Mouse (Mus musculus) heart, embryonic 12.5 days (tissue): Measurements from ENCODE around the gene Dact3. TPM values are rescaled to one million over a fixed set of nuclear protein-coding genes. Genes with fewer than 3 reads are reported as not detected.

Experiments used
- ATAC-seq: fragments of 200-750 bp; cut with Nextera tagmentation; 2 replicates; pipeline ENCODE4 v1.8.0; 2017; ENCODE audit warnings: moderate TSS enrichment, moderate library complexity; ENCODE audit not compliant: insufficient number of reproducible peaks, low FRiP score
- H3K27ac ChIP-seq: fragments of 300-500 bp; sonication (generic); 2 replicates; pipeline ENCODE4 v1.5.1; 2016; ENCODE audit warnings: mild to moderate bottlenecking, moderate library complexity; ENCODE audit not compliant: poor library complexity, severe bottlenecking
- H3K27me3 ChIP-seq: fragments of 300-500 bp; sonication (generic); replicated peaks from 2 replicates; pipeline ENCODE4 v1.6.1; 2016; ENCODE audit warnings: mild to moderate bottlenecking, moderate library complexity
- H3K36me3 ChIP-seq: fragments of 300-500 bp; sonication (generic); 2 replicates; pipeline ENCODE4 v1.6.1; 2016; ENCODE audit warnings: mild to moderate bottlenecking, moderate library complexity
- H3K4me1 ChIP-seq: fragments of 300-500 bp; sonication (generic); replicated peaks from 2 replicates; pipeline ENCODE4 v1.6.1; 2016; ENCODE audit warnings: mild to moderate bottlenecking
- H3K4me2 ChIP-seq: fragments of 300-500 bp; sonication (generic); 2 replicates; pipeline ENCODE4 v1.6.1; 2016; ENCODE audit warnings: mild to moderate bottlenecking, moderate library complexity
- H3K4me3 ChIP-seq: fragments of 300-500 bp; sonication (generic); 2 replicates; pipeline ENCODE4 v1.5.1; 2016; ENCODE audit warnings: mild to moderate bottlenecking
- H3K9ac ChIP-seq: fragments of 300-500 bp; sonication (generic); 2 replicates; pipeline ENCODE4 v1.6.1; 2016; ENCODE audit warnings: mild to moderate bottlenecking, moderate library complexity
- H3K9me3 ChIP-seq: fragments of 300-500 bp; sonication (generic); replicated peaks from 2 replicates; pipeline ENCODE4 v1.6.1; 2016; ENCODE audit warnings: mild to moderate bottlenecking, moderate library complexity
- WGBS: fragments of 180-500 bp; shearing (Covaris S2); methylation state at CpG from one replicate; pipeline ENCODE4 v1.1.7; 2016; 5-methylcytosine and 5-hydroxymethylcytosine counted together
- polyA plus RNA-seq: library from polyadenylated mRNA; unstranded; fragments of >200 nt; fragmentation: Nextera tagmentation; extraction: Ambion mirVana; gene quantifications from 2 replicates; pipeline ENCODE4 v1.2.1, GENCODE M21; 2016

The Dact3 gene
- polyA plus RNA-seq, 1 experiment from 2014 or later: 14.3 TPM

DNA sequence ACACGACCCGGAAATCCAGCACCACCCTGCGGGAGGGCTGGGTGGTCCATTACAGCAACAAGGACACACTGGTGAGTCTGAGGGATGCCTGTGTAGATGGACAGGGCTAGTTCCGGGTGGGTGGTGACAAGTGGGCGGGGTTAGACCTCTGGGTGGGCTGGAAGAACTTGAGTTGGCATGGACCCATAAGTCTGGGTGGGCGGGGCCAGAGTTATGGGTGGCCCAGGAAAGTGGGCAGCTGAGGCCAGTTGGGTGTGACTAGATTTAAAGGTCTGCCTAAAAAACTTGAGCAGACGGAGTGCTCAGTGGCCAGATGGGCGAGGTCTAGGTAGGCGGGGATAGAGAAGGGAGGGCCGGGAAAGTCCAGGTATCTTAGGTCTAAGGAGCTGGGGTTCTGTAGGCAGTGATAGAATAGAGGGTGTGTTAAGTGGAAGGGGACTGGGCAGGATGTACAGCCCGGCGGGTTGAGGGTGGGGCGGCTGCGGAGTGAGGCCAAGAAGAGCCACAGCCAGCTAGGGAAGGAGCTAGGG lies 21.8 kb upstream of the Dact3 start:
- no peaks in the 10 kb centered on the region for H3K9me3 ChIP-seq
- H3K27ac ChIP-seq: no peak overlapping the region
- no peak overlapping the region for H3K9ac ChIP-seq
- no peaks in the 10 kb centered on the region for H3K4me1 ChIP-seq
- WGBS: 83% methylated on average over 14 of the region's 14 CpGs
- no peak overlapping the region for H3K4me3 ChIP-seq
- peak; percentile 43 for ATAC-seq
- no peak overlapping the region for H3K4me2 ChIP-seq
- H3K36me3 ChIP-seq: peaks cover 92% of the 10 kb centered on the region
- H3K27me3 ChIP-seq: no peaks in the 10 kb centered on the region

DNA sequence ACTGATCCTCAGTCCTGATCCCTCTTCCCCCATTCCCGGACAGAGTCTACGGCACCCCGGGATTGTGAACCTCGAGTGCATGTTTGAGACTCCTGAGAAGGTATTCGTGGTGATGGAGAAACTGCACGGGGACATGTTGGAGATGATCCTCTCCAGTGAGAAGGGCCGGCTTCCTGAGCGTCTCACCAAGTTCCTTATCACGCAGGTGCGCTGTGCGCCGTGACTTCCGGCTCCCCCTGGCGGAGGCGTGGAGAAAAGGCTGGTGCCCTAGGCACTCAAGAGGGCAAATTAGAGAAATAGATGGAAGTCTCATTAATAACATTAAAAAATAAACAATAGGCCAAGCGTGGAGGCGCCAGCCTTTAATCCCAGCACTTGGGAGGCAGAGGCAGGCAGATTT lies 16.8 kb upstream of the Dact3 start:
- Histone ChIP-seq H3K4me2 (0 out of 2 replicates have a peak overlapping the region, but pooled peaks have one; percentile 14), H3K36me3 (peaks cover 81% of the 10 kb centered on the region), H3K4me1 (no peaks in the 10 kb centered on the region), H3K27me3 (no peaks in the 10 kb centered on the region), H3K27ac (no peak overlapping the region), H3K9ac (no peak overlapping the region), H3K9me3 (no peaks in the 10 kb centered on the region), H3K4me3 (no peak overlapping the region)
- no peak for ATAC-seq
- WGBS: 33% methylated on average over 17 of the region's 17 CpGs

DNA sequence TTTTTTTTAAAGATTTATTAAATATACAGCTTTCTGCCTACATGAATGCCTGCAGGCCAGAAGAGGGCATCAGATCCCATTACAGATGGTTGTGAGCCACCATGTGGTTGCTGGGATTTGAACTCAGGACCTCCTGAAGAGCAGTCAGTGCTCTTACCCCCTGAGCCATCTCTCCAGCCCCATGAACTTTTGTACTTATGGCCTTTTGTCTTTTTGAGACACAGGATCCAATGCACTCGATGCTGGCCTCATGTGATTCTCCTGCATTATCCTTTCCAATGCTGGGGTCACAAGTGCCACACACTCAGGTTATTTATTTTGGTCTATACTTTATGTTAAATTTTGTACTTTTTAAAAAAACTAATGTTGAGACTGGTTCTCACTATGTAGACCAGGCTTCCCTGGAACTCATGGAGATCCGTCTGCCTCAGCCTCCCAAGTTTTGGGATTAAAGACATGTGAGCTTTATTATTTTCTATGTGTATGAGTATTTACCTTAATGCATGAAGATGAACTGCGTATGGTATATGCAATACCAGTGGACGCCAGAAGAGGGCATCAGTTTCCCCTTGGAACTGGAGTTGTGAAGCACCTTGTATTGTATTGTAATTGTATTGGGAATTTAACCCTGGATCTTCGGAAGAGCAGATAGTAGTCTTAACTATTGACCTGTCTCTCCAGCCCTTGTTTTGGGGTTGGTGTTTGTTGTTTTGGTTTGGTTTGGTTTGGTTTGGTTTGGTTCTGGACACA lies 15.0 kb upstream of the Dact3 start:
- Histone ChIP-seq H3K36me3 (peaks cover 80% of the 10 kb centered on the region), H3K9ac (no peak overlapping the region), H3K4me3 (no peak overlapping the region), H3K4me2 (no peak overlapping the region), H3K4me1 (no peaks in the 10 kb centered on the region), H3K9me3 (no peaks in the 10 kb centered on the region), H3K27me3 (no peaks in the 10 kb centered on the region), H3K27ac (no peak overlapping the region)
- no peak for ATAC-seq
- 33% methylated on average over 5 of the region's 5 CpGs for WGBS

DNA sequence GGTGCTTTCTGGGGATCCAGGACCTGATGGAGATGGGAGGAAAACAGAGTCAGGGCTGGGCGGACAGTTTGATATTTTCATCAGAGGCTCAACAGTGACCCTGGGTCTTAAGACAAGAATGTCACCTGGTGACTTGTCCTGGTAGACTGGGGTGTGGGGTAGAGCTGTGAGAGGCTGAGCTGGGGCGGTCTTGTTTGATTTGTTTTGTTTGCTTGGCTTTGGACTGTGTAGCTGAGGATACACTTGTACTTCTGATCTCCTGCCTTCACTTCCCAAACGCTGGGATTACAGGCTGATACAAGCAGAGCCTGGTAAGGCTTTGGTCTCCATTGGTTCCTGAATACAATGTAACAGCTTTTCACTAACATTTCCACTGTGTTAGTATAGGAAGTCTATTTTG lies 7.6 kb upstream of the Dact3 start:
- ATAC-seq: no peak
- 84% methylated on average over 3 of the region's 3 CpGs for WGBS
- Histone ChIP-seq H3K4me1 (no peaks in the 10 kb centered on the region), H3K9me3 (no peaks in the 10 kb centered on the region), H3K9ac (no peak overlapping the region), H3K4me3 (no peak overlapping the region), H3K27ac (no peak overlapping the region), H3K36me3 (peaks cover 79% of the 10 kb centered on the region), H3K27me3 (no peaks in the 10 kb centered on the region), H3K4me2 (no peak overlapping the region)

DNA sequence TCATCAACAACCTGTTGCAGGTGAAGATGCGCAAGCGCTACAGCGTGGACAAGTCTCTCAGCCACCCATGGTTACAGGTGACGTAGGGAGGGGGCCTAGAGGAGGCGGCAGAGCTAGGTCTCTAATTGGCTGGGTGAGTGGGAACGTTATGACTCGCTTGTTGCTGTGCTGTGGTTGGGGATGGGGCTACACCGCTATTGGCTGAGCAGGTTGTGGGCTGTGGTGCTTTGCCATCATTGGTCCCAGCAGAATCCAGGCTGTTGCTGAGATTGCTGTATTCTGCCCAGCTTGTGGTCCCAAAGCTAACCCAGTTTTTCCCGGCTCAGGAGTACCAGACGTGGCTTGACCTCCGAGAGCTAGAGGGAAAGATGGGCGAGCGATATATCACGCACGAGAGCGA lies 5.6 kb upstream of the Dact3 start:
- no peak overlapping the region for H3K4me3 ChIP-seq
- peaks cover 65% of the 10 kb centered on the region for H3K36me3 ChIP-seq

DNA sequence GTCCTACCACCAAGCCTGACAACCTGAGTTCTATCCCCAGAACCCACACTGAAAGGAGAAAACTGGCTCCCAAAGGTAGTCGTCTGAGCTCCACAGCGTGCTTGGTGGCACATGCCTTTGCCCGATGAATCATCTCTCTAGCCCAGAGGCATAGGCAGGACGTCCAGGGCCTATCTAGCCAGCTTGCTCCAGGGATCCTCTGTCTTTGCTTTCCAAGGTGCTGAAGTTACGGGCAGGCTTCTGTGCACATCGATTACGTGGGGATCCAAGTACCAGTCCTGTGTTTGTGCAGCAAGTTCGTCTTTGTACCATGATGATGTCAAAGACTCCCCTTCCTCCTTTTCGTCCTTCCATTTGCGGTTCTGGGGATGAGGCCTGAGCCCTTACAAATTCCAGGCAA lies 3.5 kb upstream of the Dact3 start:
- Histone ChIP-seq H3K27me3 (no peaks in the 10 kb centered on the region), H3K36me3 (peaks cover 46% of the 10 kb centered on the region), H3K9ac (no peak overlapping the region), H3K27ac (no peak overlapping the region), H3K4me2 (no peak overlapping the region), H3K9me3 (no peaks in the 10 kb centered on the region), H3K4me3 (no peak overlapping the region), H3K4me1 (peaks cover 5% of the 10 kb centered on the region)
- 73% methylated on average over 10 of the region's 10 CpGs for WGBS
- no peak for ATAC-seq

More for the DNA sequence above, 5.6 kb upstream of the Dact3 start:
- no peaks in the 10 kb centered on the region for H3K4me1 ChIP-seq
- 35% methylated on average over 16 of the region's 16 CpGs for WGBS
- H3K4me2 ChIP-seq: peak overlapping the region; percentile 18
- peak; percentile 57; the same call in 1 of the 2 replicates for ATAC-seq
- H3K9me3 ChIP-seq: no peaks in the 10 kb centered on the region
- H3K9ac ChIP-seq: 0 out of 2 replicates have a peak overlapping the region, but pooled peaks have one; percentile 10
- H3K27ac ChIP-seq: no peak overlapping the region
- H3K27me3 ChIP-seq: no peaks in the 10 kb centered on the region

DNA sequence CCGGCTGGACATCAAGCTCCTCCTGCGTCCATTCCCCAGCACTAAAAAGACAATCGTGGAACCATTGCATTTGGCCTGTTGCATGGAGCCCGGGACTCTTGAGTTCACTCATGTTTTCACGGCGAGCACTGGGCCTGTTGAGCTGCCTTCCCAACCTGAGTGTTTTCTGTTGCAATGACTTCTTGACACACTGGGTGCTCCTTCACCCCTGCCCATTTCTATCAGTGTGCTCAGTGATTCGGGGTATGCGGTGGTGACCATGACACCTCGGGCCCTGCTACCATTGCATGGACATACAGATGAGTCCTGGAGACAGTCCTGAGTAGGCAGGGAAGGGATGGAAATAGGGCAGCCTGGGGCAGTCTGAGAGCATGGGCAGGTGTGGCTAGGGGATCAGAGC lies 2.6 kb upstream of the Dact3 start:
- no peak for ATAC-seq
- Histone ChIP-seq H3K27me3 (no peaks in the 10 kb centered on the region), H3K9me3 (no peaks in the 10 kb centered on the region), H3K4me2 (no peak overlapping the region), H3K4me3 (no peak overlapping the region), H3K27ac (no peak overlapping the region), H3K9ac (no peak overlapping the region), H3K36me3 (peaks cover 38% of the 10 kb centered on the region), H3K4me1 (peaks cover 13% of the 10 kb centered on the region)
- WGBS: 93% methylated on average over 9 of the region's 9 CpGs

DNA sequence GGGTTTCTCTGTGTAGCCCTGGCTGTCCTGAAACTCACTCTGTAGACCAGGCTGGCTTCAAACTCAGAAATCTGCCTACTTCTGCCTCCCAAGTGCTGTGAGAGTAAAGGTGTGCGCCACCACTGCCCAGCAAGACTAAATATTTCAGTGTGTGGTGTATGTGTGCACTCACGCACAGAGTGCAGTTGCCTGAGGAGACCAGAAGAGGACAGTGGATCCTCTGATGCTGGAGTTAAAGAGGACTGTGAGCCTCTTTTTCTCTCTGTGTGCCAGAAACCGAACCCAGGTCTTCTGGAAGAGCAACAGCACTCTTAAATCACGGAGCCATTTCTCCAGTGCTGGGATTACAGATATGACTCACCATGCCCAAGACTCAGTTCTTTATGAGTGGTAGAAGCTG lies 1.7 kb upstream of the Dact3 start:
- Histone ChIP-seq H3K27me3 (no peaks in the 10 kb centered on the region), H3K4me3 (no peak overlapping the region), H3K9me3 (no peaks in the 10 kb centered on the region), H3K9ac (no peak overlapping the region), H3K4me2 (no peak overlapping the region), H3K27ac (no peak overlapping the region), H3K36me3 (peaks cover 37% of the 10 kb centered on the region), H3K4me1 (peaks cover 14% of the 10 kb centered on the region)
- ATAC-seq: no peak
- WGBS: 87% methylated on average over 4 of the region's 4 CpGs

DNA sequence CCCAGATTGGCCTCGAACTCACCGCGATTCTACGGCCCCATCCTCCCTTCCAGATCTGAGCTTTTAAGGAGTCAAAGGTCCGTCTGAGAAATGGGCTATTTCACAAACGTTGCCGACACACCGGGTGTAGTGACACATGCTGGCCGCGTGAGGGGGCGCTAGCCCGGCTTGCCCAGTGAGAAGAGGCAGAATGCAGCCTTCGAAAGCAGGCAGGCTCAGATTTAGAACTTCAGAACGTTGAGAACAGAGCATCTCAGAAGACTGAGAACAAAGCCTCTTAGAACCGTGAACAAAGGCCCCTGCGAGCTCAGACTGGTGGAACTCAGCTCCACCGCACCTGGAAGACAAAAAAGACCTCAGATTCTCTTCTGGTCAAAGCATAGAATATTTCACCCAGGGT lies 927 bp upstream of the Dact3 start:
- H3K4me1 ChIP-seq: peaks cover 16% of the 10 kb centered on the region
- 4% methylated on average over 17 of the region's 17 CpGs for WGBS
- H3K27ac ChIP-seq: peak overlapping the region; percentile 60
- 0 out of 2 replicates have a peak overlapping the region, but pooled peaks have one; percentile 4 for H3K9ac ChIP-seq
- H3K9me3 ChIP-seq: no peaks in the 10 kb centered on the region
- H3K4me2 ChIP-seq: peak overlapping the region; percentile 47
- H3K27me3 ChIP-seq: no peaks in the 10 kb centered on the region
- ATAC-seq: no peak
- peak overlapping the region; percentile 87; the same call in 1 of the 2 replicates for H3K4me3 ChIP-seq
- peaks cover 39% of the 10 kb centered on the region for H3K36me3 ChIP-seq

DNA sequence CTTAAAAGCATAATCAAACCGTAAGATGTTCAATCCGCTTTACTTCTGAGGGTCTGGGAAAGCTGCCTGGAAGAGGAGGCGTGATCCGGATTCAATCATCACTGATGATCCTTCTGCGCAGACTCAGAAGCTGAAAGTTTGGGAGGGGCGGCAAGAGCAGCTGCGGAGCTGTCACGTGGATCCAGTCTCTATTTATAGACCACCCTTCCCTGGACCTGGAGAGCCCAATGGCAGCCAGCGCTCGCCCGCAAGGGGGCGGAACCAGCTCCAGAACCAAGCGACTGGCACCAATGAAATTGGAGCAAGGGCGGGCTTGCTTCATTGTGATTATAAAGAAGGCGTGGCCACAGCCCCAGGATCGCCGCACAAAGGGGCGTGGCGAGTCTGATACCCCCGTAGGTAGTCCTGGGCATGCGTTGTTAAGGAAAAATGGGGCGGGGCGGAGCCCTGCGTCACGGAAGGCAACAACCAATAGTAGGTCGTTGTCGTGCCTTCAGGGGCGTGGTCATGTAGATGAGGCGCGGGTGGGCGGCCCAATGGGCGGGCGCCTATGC lies 284 bp upstream of the Dact3 start:
- Histone ChIP-seq H3K9ac (0 out of 2 replicates have a peak overlapping the region, but pooled peaks have one; percentile 4), H3K4me2 (peak overlapping the region; percentile 76), H3K36me3 (peaks cover 36% of the 10 kb centered on the region), H3K27ac (peak overlapping the region; percentile 89), H3K9me3 (no peaks in the 10 kb centered on the region), H3K4me3 (peak overlapping the region; percentile 87), H3K27me3 (no peaks in the 10 kb centered on the region), H3K4me1 (peaks cover 20% of the 10 kb centered on the region)
- peak; percentile 94 for ATAC-seq
- WGBS: under 1% methylated on average over 33 of the region's 33 CpGs

DNA sequence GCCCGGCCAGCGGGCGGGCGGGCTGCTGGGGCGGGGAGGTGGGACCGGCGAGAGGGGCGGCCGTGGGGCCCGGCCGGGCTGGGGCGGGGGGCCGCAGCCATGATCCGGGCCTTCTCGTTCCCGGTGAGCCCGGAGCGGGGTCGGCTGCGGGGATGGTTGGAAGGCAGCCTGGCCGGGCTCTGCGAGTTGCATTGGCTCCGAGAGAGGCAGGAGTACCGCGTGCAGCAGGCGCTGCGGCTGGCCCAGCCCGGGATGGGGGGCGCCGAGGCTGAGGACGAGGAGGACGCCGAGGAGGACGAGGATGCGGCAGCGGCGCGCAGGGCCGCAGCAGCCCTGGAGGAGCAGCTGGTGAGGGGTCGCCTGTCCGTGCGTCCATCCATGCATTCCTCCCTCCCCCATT lies 209 bp downstream of the Dact3 start:
- peaks cover 25% of the 10 kb centered on the region for H3K4me1 ChIP-seq
- peak overlapping the region; percentile 97 for H3K9ac ChIP-seq
- peaks cover 32% of the 10 kb centered on the region for H3K36me3 ChIP-seq
- H3K27me3 ChIP-seq: no peaks in the 10 kb centered on the region
- no peak for ATAC-seq
- no peaks in the 10 kb centered on the region for H3K9me3 ChIP-seq
- H3K4me3 ChIP-seq: peak overlapping the region; percentile 87
- H3K27ac ChIP-seq: peak overlapping the region; percentile 89
- 0% methylated on average over 38 of the region's 42 CpGs for WGBS
- H3K4me2 ChIP-seq: peak overlapping the region; percentile 76
